Mouse (Mus musculus) kidney, postnatal 14 days (tissue): ENCODE data around the gene Dnah2.
A peak's percentile ranks its signal among the peaks of the same experiment; 100 is the strongest.

ENCODE experiments used
- DNase-seq: peaks from one replicate; pipeline ENCODE4 v3.0.0; 2022; ENCODE audit warnings: mixed read lengths

Dnah2 gene

GRCm38 (mm10) chr11:69417449-69418384 lies 131.2 kb downstream of the Dnah2 start:
- peak; percentile 98 for DNase-seq

GRCm38 (mm10) chr11:69416921-69417448 lies 131.9 kb downstream of the Dnah2 start:
- no peak for DNase-seq

GRCm38 (mm10) chr11:69416509-69416908 lies 132.4 kb downstream of the Dnah2 start:
- DNase-seq, result no peak

GRCm38 (mm10) chr11:69415668-69416451 lies 133.1 kb downstream of the Dnah2 start:
- peak; percentile 82 for DNase-seq

GRCm38 (mm10) chr11:69415327-69415667 lies 133.6 kb downstream of the Dnah2 start:
- peak; percentile 84 for DNase-seq

GRCm38 (mm10) chr11:69414421-69415326 lies 134.2 kb downstream of the Dnah2 start:
- no peak for DNase-seq

- DNase-seq, result peak; percentile 72
Observed at GRCm38 (mm10) chr11:69413221-69414181, 135.4 kb downstream of the Dnah2 start, which contains the start of gene Kdm6b. Gene Kdm6b, minus strand, starts transcription at chr11:69413675.

GRCm38 (mm10) chr11:69412548-69412947 lies 136.4 kb downstream of the Dnah2 start:
- DNase-seq, result no peak

- peak; percentile 81 for DNase-seq
Observed at GRCm38 (mm10) chr11:69411538-69412203, 137.2 kb downstream of the Dnah2 start.

GRCm38 (mm10) chr11:69411073-69411535 lies 137.8 kb downstream of the Dnah2 start:
- peak; percentile 99 for DNase-seq

GRCm38 (mm10) chr11:69410310-69411072 lies 138.4 kb downstream of the Dnah2 start:
- DNase-seq, result peak; percentile 74

GRCm38 (mm10) chr11:69410045-69410309 lies 138.9 kb downstream of the Dnah2 start:
- DNase-seq, result no peak

- DNase-seq, result peak; percentile 95
Observed at GRCm38 (mm10) chr11:69409378-69410044, 139.4 kb downstream of the Dnah2 start.

GRCm38 (mm10) chr11:69408541-69409377 lies 140.2 kb downstream of the Dnah2 start:
- peak; percentile 90 for DNase-seq

- DNase-seq, result no peak
Observed at GRCm38 (mm10) chr11:69407724-69408004, 141.2 kb downstream of the Dnah2 start.

- no peak for DNase-seq
Observed at GRCm38 (mm10) chr11:69406867-69407723, 141.8 kb downstream of the Dnah2 start.

- DNase-seq, result no peak
Observed at GRCm38 (mm10) chr11:69406282-69406681, 142.6 kb downstream of the Dnah2 start.
